Mouse (Mus musculus): ENCODE results near the gene 4933407L21Rik.

- no peak for TF ChIP-seq POLR2A (IDR thresholded peaks at IDR 0.05; ENCODE audit: control insufficient read depth, extremely low read depth, insufficient read depth, low read length, poor library complexity)
- peak; percentile 37; the same call in 1 of the 2 replicates for TF ChIP-seq CTCF (IDR thresholded peaks at IDR 0.05; ENCODE audit: borderline replicate concordance, control insufficient read depth, extremely low read depth, insufficient read depth, low read length, poor library complexity)
Measured at GRCm38 (mm10) chr1:85895391-85895837, 32.9 kb upstream of the 4933407L21Rik start.
